Mouse (Mus musculus) granulocyte monocyte progenitor cell, adult 5-6 weeks (primary cell): ENCODE measurements at regions not wholly inside any gene's neighbourhood (a gene's known extent, or its start where the extent isn't known, plus 50 kb on each side); places are given as distances from the start of the nearest gene placed in this dataset.
"Not testable (repeated sequence)": the region's sequence is repeated elsewhere in the genome, so short reads cannot be mapped to it uniquely, and the experiment has no call there.

Experiments used
- ATAC-seq: replicated peaks from 2 replicates; pipeline ENCODE4 v1.8.0; 2016; ENCODE audit warnings: mild to moderate bottlenecking, moderate TSS enrichment, inconsistent platforms; ENCODE audit not compliant: poor library complexity, severe bottlenecking

DNA sequence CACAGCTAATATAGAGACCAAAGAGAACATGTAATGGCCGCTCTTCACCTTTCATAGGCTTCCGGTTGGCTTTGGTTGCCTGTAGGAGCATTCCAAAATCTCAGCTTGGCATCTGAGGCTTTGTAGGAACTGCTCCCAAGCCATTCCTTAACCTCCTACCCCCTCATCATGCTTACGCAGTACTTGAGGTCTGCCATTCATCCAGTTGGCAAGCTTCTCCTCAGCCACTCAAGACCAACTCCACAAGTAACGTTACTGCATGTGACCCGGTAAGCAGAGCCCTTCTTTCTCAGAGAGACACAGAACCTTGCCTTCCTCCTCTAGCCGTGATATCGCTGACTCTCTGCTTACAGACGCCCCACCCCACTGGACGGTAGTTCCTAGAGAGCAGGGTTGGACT is 94.6 kb upstream of the Ttc29 start:
- no peak for ATAC-seq

DNA sequence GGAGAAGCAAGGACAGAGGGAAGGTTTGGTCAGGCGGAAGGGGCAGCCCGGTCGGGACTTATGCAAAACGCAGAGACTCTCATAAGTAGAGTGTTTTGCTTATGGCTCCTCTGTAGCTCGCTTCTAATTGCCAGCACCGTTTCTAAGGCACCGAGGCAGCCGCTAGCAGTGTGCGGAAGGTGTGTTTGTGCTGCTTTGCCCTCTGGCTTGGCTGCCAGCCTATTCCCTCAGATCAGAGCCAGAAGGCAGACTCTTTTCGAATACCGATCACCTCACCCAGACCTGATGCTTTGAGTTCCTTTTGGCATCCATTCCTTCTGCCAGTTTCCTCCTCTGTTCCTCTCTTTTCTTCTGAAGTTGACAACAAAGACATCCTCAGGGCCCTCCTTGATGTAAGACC is 93.4 kb upstream of the Ttc29 start:
- ATAC-seq = no peak

DNA sequence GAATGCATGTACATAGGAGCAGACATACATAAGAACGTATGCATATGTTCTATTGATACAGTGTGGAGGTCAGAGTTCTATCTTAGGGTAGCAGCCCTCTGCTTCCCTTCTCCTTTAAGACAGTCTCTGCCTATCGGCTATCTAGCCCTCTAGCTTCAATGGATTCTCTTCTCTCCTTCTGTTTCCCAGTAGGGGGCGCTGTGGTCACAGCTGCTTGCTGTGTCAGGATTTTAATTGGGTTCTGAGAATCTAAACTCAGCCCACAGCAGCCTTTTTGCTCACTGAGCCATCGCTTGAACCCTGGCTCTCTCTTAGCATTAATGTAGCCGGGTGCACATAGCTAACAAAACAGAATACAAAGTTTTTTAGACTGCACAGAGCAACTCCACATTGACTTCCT is 88.8 kb upstream of the Ttc29 start:
- ATAC-seq = peak; percentile 53; the same call in 1 of the 2 replicates

DNA sequence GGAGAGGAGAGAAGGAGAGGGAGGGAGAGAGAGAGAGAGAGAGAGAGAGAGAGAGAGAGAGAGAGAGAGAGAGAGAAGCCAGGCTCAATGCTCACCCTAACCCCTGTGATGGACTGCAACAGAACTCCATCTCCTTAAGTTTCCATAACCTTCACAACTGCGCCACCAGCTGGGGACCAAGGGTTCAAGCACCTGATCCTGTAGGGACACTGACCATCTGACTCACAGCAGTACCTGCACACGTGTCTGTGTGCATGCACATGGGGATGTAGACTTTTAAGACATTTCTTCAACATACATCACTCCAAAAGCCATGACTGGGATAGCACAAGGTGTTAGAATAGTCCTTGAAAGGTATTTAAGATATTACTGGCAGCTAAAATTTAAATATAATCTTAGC is 85.2 kb upstream of the Ttc29 start:
- peak; percentile 27; the same call in 1 of the 2 replicates for ATAC-seq

DNA sequence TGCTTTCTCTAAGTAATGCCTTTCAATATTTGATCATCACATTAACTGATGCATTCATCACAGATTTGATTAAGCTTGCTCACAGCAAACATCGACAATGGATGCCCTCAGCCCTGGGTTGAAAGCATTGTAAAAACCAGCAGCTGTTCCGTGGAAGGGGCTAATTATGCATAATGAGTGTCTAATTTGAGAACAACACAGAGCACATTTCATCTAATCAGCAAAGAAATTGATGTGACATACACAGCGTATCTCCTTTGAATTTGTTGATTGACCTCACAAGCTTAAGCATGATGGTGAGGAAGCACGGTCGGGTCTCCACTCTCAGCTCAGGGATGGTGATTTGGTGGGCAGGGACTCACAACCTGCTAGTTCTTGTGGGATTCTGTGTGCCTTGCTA is 84.0 kb upstream of the Ttc29 start:
- ATAC-seq = no peak

DNA sequence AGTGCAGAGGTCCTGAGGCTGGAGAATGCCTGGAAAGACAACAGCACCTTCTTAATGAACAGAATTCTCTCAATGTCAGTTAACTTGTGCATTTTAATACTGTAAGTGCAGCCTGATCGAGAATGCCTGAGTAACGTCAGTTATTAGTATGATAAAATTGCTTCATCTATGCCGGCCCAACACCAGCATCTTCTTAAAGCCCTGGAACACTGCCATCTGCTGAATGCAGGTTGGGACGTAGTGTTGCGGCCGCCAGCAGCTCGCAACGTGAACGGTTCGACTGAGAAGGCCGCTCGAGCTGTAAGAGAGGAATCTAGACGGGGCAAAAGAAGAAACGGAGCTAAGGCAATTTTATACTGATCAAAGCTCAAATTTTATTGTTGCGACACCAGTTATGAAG is 73.6 kb upstream of the Ttc29 start:
- not testable (repeated sequence) for ATAC-seq

DNA sequence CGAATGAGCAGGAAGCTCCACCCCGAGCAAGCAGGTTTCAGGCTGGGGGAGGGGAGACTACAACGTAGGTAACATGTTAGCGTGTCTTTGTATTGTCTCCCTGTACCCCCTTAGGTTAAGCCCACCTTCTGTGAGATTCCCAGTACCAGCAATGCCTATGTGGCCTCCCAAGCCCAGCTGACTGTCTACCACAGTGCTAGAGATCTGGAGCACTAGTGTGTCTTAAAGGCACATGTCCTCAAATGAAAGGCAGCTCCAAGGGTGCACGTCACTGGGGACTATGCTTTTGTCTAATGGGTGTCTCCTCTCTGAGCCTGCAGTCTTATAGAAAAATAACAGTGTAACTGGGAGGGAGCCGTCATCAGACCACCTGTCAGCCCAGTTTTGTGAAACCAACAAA is 65.9 kb upstream of the Ttc29 start:
- no peak for ATAC-seq

DNA sequence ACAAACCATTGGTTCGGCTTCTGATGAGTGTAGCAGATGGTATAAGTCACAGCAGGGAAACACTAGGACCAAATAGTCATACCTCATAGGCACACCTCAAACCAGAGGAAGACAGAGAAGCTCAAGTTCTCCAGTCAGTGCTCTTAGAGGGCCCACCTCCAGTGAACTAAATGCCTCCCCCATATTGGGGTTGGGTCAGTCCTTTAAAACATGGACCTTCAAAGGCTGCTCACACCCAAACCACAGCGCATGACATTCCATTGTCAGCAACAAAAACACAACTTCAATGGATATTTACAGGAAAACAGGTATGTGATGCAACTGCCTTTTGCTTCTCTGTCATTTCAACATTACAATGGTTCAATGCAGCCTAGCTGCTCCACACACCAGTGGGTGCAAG is 65.1 kb upstream of the Ttc29 start:
- ATAC-seq = no peak

DNA sequence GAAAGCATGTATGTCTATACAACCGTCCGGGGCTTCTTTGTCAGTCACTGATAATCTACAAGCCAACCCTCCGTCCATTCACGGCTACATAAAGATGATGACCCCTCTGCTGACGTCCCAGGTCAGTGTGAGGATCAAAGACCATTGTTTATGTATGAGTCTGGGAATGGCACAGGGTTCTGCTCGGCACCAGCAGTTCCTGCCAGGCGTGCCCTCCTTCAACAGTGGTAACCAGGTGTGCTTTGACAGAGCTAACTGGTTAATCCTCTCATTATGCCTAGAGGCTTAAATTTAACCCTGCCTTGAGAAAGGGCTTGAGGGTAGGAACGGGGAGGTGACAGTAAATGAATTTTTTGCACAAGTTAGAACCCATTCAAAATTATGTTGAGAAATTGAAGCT is 58.2 kb upstream of the Ttc29 start:
- no peak for ATAC-seq

DNA sequence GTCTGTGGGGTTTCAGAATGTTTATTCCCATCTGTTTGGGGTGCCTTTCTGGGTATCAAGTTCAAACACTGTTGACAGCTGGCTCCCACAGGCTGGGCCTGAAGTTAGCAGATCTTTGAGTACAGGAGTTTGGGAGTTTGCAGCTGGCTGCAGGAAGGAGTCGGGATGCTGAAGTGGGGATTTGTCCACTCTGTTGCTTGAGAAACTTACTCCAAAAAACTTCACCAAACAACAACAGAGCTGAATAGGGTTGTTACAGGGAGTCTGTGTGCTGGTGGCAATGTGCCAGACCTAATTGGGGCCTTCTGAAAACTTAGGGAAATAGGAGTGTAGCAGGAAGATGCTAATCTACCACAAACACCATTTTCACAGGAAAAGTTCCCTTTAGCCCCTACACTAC is 51.1 kb upstream of the Ttc29 start:
- no peak for ATAC-seq

DNA sequence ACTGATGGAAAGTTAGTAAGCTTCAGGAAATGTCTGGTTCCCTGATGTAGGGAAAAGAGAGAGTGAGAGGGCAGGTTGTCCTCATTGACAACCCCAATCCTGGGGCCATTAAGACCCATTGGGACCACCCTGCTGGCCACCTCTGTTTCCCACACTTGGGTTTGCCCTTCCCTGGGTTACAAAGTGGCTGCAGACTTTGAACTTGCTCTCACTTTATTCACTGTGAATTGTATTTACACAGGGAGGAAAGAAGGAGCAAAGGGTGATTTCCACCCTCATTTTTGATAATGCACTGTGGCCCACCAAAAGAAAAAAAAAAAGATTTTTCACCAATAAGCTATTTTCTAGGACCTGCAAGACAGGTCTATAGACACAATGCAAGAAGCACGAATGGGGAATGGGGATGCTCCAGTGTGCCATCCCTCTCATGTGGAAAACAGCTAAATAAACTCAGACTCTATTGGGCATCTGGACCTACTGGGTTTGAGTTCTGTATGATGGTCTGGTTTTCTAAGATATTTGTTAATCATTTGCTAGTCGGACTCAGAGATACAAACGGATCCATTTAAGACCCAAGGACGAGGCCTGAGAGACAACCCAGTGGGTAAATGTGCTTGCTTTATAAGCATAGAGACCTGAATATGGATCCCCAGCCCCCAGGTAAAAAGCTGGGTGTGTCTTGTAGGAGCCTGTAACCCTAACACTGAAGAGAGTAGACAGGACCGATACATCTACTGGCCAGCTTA is 50.2 kb upstream of the Ttc29 start:
- no peak for ATAC-seq
